Mouse (Mus musculus) T-cell, adult 2 months (primary cell): Measurements from ENCODE around the gene Dab2.
A peak's percentile ranks its signal among the peaks of the same experiment; 100 is the strongest.

ENCODE experiments used
- DNase-seq: peaks from one replicate; pipeline ENCODE4 v3.0.0; 2022; ENCODE audit warnings: low spot score

Dab2 gene

GRCm38 (mm10) chr15:6391886-6392285, 92.3 kb downstream of the Dab2 start:
- DNase-seq = no peak

- no peak for DNase-seq
Measured at GRCm38 (mm10) chr15:6393624-6394023, 94.0 kb downstream of the Dab2 start.

DNA sequence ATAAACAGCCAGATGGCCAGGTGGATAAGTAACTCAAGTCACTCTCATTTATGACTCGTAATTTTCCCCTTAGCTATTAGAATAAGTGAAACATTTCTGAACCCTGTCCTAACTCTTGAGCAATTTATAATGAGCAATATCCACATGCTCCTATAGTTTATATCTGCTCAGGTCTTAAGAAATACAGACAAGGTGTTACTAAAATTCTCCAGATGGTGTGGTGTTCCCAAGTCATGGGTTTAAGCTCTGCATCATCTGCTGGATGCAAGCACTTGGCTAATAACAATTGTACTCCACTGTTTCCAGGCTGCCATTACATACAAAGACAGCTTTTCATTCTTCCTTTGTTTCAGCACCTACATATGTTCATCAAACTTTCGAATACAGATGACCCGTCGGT, 98.6 kb downstream of the Dab2 start:
- no peak for DNase-seq

- DNase-seq = no peak
Measured at GRCm38 (mm10) chr15:6398881-6399280, 99.3 kb downstream of the Dab2 start.

DNA sequence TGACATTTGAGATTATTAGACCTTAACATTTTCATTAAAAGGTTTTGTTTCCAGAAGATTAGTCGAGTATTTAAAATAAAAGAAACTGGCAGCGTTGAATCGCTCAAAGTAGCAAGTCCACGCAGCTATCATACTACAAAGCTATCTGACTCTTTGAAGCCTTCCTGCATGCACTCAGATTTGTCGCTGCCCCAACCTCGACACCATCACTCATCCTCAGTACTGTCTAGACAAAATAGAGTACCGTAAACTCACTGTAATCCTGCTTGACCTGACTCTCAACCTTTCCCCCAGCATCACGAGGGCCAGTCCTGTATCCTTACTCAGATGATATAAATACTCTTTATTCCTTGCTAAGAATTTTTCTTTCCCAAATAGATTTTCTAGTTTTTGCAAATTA, 100.5 kb downstream of the Dab2 start:
- no peak for DNase-seq

- DNase-seq = no peak
Measured at GRCm38 (mm10) chr15:6402433-6402832, 102.8 kb downstream of the Dab2 start.

- DNase-seq = no peak
Measured at GRCm38 (mm10) chr15:6404172-6404571, 104.6 kb downstream of the Dab2 start.

GRCm38 (mm10) chr15:6406771-6407170, 107.2 kb downstream of the Dab2 start:
- no peak for DNase-seq

DNA sequence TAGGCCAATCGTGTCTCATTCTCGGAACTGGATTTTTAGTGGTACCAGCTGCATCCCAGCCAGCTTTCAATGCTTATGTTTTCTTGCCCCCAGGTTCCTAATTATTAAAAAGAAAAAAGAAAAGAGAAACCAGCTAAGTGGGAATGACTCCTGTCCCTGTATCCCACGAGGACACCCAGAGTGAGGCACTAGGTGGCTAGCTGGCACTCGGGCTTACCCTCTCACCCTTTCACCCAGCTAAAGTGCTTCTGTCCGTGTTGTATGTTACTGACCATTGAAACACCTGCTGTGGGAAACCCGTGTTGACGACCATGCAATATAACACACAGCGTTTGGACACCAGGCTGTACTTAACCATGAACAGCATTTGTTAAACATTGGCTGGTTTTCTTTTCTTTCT, 109.4 kb downstream of the Dab2 start:
- DNase-seq = no peak

- no peak for DNase-seq
Measured at GRCm38 (mm10) chr15:6410161-6410560, 110.6 kb downstream of the Dab2 start.

DNA sequence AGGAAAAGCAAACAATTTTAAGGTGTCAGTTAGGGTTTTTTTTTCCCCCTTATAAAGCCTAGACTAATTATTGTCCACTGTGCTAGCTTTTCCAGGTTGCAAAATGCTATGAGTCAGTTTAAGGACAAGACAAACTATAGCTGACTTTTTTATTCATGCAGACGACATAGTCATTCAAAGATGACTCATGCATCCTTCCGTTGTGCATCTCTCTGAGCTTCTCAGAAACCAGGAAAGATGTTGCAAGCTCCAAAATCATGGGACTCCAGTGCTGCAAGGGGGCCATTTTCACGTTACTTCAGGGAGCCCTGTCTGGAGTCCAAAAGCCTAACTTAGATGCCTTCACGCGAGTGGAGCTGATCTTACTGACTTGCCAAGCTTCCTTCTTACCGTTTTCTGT, 111.7 kb downstream of the Dab2 start:
- no peak for DNase-seq

GRCm38 (mm10) chr15:6415317-6415716, 115.7 kb downstream of the Dab2 start:
- no peak for DNase-seq

GRCm38 (mm10) chr15:6431777-6432176, 132.2 kb downstream of the Dab2 start:
- DNase-seq = no peak

- DNase-seq = no peak
Measured at GRCm38 (mm10) chr15:6432411-6432810, 132.8 kb downstream of the Dab2 start.

DNA sequence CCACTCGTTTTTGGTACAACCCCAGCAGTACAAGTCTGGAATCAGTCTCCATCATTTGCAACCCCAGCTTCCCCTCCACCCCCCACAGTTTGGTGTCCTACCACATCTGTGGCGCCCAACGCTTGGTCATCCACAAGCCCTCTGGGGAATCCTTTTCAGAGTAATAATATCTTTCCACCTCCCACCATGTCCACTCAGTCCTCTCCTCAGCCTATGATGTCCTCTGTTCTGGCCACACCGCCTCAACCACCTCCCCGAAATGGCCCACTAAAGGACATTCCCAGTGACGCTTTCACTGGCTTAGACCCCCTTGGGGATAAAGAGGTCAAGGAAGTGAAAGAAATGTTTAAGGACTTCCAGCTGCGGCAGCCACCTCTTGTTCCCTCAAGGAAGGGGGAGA, 135.7 kb downstream of the Dab2 start:
- DNase-seq = no peak

- peak; percentile 8 for DNase-seq
Measured at GRCm38 (mm10) chr15:6435773-6436172, 136.2 kb downstream of the Dab2 start.

- no peak for DNase-seq
Measured at GRCm38 (mm10) chr15:6438685-6439084, 139.1 kb downstream of the Dab2 start.

- no peak for DNase-seq
Measured at GRCm38 (mm10) chr15:6444452-6444851, 144.9 kb downstream of the Dab2 start.

GRCm38 (mm10) chr15:6445135-6445534, 145.5 kb downstream of the Dab2 start, which contains the start of gene C9:
Gene C9 (plus strand): TSS chr15:6445327.
- DNase-seq = no peak

GRCm38 (mm10) chr15:6446181-6446580, 146.6 kb downstream of the Dab2 start:
- no peak for DNase-seq

GRCm38 (mm10) chr15:6448892-6449291, 149.3 kb downstream of the Dab2 start:
- no peak for DNase-seq

GRCm38 (mm10) chr15:6454461-6454860, 154.9 kb downstream of the Dab2 start:
- DNase-seq = no peak

DNA sequence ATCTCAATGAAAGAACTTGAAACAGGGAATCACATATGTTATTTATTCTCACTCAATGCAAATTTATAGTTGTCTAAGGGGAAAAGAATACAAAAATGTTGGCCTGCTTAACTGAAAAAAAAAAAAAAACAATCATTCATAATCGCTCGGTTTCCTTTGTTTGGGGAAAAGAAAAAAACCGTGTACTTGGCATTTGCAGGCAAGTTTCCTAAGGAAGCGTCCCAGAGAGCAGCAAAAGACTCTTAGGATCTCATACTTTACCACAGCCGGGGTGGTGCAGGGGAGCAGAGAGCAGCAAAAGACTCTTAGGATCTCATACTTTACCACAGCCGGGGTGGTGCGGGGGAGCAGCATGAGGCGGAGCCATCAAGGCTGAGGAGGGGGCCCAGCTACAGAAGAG, 161.8 kb downstream of the Dab2 start:
- DNase-seq = no peak

GRCm38 (mm10) chr15:6463361-6463923, 163.9 kb downstream of the Dab2 start:
- no peak for DNase-seq

GRCm38 (mm10) chr15:6466995-6467394, 167.4 kb downstream of the Dab2 start:
- no peak for DNase-seq
